Mouse (Mus musculus) heart, embryonic 11.5 days (tissue): ENCODE measurements around the gene Hhatl. TPM values are rescaled to one million over a fixed set of nuclear protein-coding genes. Genes with fewer than 3 reads are reported as not detected.

Experiments used
- ATAC-seq: fragments of 200-750 bp; cut with Nextera tagmentation; replicated peaks from 2 replicates; pipeline ENCODE4 v1.8.0; 2017; ENCODE audit warnings: moderate library complexity; ENCODE audit not compliant: insufficient number of reproducible peaks, low FRiP score, low TSS enrichment
- H3K27ac ChIP-seq: fragments of 300-500 bp; sonication (generic); 2 replicates; pipeline ENCODE4 v1.5.1; 2014; ENCODE audit warnings: mild to moderate bottlenecking, low read depth, low read length
- H3K27me3 ChIP-seq: fragments of 300-500 bp; sonication (generic); 2 replicates; pipeline ENCODE4 v1.6.1; 2014; ENCODE audit warnings: mild to moderate bottlenecking, low read length, mixed read lengths; ENCODE audit not compliant: control insufficient read depth, insufficient read depth
- H3K36me3 ChIP-seq: fragments of 300-500 bp; sonication (generic); 2 replicates; pipeline ENCODE4 v1.6.1; 2014; ENCODE audit warnings: mild to moderate bottlenecking, low read length, moderate library complexity, mixed read lengths; ENCODE audit not compliant: control insufficient read depth, insufficient read depth
- H3K4me1 ChIP-seq: fragments of 300-500 bp; sonication (generic); 2 replicates; pipeline ENCODE4 v1.6.1; 2014; ENCODE audit warnings: low read length; ENCODE audit not compliant: control insufficient read depth, insufficient read depth
- H3K4me2 ChIP-seq: fragments of 300-500 bp; sonication (generic); 2 replicates; pipeline ENCODE4 v1.6.1; 2014; ENCODE audit warnings: mild to moderate bottlenecking, moderate library complexity
- H3K4me3 ChIP-seq: fragments of 300-500 bp; sonication (generic); 2 replicates; pipeline ENCODE4 v1.5.1; 2014; ENCODE audit warnings: low read depth, low read length
- H3K9ac ChIP-seq: fragments of 300-500 bp; sonication (generic); 2 replicates; pipeline ENCODE4 v1.6.1; 2014; ENCODE audit warnings: mild to moderate bottlenecking, low read depth, low read length, moderate library complexity
- H3K9me3 ChIP-seq: fragments of 300-500 bp; sonication (generic); replicated peaks from 2 replicates; pipeline ENCODE4 v1.6.1; 2016; ENCODE audit warnings: low read length; ENCODE audit not compliant: control insufficient read depth
- WGBS: fragments of 180-500 bp; shearing (Covaris S2); extraction: QIAGEN DNeasy Blood & Tissue Kit; methylation state at CpG from one replicate; pipeline ENCODE4 v1.1.7; 2014; ENCODE audit not compliant: insufficient replicate concordance; 5-methylcytosine and 5-hydroxymethylcytosine counted together
- polyA plus RNA-seq: library from polyadenylated mRNA; unstranded; fragments of >200 nt; fragmentation: Nextera tagmentation; extraction: Ambion mirVana; gene quantifications from 2 replicates; pipeline ENCODE4 v1.2.1, GENCODE M21; 2014

Gene Hhatl
- polyA plus RNA-seq, 1 experiment from 2014 or later = 3.6 TPM

DNA sequence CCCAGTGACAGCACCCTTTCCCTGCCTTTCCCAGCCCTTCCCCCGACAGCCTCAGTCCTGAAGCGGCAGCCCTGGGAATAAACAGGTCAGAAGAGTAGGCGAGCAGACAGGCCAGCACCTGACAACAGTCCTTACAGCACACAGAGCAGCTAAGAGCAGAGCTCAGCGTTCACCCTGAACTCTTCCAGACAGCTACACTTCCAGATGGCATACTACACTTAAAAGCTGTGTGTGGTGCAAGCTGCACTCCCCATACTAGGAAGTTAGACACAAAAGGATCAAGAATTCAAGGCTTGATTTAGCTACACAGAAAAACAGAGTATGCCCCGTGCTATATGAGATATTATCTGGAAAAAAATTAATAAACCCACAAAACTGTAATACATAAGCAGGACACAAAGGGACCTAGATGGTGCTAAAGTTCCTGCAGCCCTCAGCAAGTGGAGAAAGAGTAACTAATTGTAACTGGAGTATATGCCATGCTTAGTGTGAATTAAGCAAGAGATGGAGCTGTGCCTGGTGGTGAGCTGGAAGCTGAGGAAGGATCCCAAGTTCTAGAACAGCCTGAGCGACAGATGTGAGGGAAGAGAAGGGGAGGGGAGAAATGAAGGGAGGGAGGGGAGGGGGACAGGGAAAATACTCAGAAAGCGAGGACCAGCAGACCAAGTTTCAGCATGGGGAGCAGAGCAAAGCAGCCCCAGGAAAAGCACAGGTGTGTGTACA, 37.1 kb upstream of the Hhatl start:
- H3K9ac ChIP-seq = no peak overlapping the region
- H3K27ac ChIP-seq = no peak overlapping the region
- WGBS = 63% methylated on average over 7 of the region's 7 CpGs
- no peak overlapping the region for H3K4me2 ChIP-seq
- no peaks in the 10 kb centered on the region for H3K36me3 ChIP-seq
- H3K4me1 ChIP-seq = no peaks in the 10 kb centered on the region
- H3K9me3 ChIP-seq = no peaks in the 10 kb centered on the region
- no peak for ATAC-seq
- H3K4me3 ChIP-seq = no peak overlapping the region
- no peaks in the 10 kb centered on the region for H3K27me3 ChIP-seq

DNA sequence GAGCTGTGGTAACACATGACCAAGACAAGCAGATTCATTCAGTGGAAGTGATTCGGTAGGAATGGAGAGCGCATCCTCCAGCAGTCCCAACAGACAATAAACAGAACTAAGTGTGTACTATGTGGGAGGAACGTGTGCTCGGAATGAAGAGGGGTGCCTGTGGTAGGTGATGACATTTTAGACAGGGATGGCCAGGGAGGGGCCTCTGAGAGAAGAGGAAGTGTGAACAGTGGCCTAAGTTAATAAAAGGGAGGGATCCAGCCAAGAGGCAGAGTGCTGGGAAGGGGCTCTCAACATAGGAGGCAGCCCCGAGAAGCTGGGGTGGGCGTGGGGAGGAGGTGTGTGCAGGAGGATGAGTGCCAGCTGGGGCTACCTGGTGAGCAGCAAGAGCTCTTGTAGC, 36.0 kb upstream of the Hhatl start:
- H3K4me1 ChIP-seq = no peaks in the 10 kb centered on the region
- H3K27ac ChIP-seq = no peak overlapping the region
- no peak overlapping the region for H3K4me2 ChIP-seq
- ATAC-seq = no peak
- no peaks in the 10 kb centered on the region for H3K9me3 ChIP-seq
- no peaks in the 10 kb centered on the region for H3K27me3 ChIP-seq
- no peak overlapping the region for H3K4me3 ChIP-seq
- 55% methylated on average over 6 of the region's 6 CpGs for WGBS
- H3K36me3 ChIP-seq = no peaks in the 10 kb centered on the region
- no peak overlapping the region for H3K9ac ChIP-seq

DNA sequence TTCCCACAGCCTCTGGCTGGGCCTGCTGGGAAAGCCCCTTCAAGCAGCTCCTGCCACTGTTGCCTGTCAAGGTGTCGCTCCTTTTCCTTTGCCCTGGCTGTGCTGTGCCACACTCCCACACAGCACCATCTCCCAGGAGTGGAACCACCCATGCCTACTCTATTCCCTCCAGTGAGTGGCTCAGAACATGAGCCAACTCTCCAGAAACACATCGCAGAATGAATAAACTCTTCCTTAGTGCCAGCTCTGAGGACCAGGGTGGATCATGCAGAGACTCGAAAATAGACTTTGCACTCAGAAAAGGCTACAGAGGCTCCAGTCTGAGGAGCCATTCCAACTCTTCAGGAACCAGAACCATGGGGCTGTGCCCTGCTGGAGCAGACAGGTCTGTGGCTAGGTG, 34.0 kb upstream of the Hhatl start:
- WGBS = 75% methylated on average over 3 of the region's 3 CpGs

GRCm38 (mm10) chr9:121823991-121824390, 31.7 kb upstream of the Hhatl start:
- Histone ChIP-seq H3K4me1 (no peaks in the 10 kb centered on the region; the same call in 1 of the 2 replicates), H3K4me3 (no peak overlapping the region), H3K9ac (no peak overlapping the region), H3K27me3 (no peaks in the 10 kb centered on the region; the same call in 1 of the 2 replicates), H3K9me3 (no peaks in the 10 kb centered on the region), H3K36me3 (no peaks in the 10 kb centered on the region), H3K27ac (no peak overlapping the region), H3K4me2 (no peak overlapping the region)
- WGBS = 78% methylated on average over 7 of the region's 7 CpGs
- ATAC-seq = no peak

More for the DNA sequence above, 34.0 kb upstream of the Hhatl start:
- no peaks in the 10 kb centered on the region for H3K36me3 ChIP-seq
- H3K9ac ChIP-seq = no peak overlapping the region
- H3K27me3 ChIP-seq = no peaks in the 10 kb centered on the region
- H3K4me3 ChIP-seq = no peak overlapping the region
- no peak for ATAC-seq
- H3K9me3 ChIP-seq = no peaks in the 10 kb centered on the region
- no peak overlapping the region for H3K4me2 ChIP-seq
- H3K27ac ChIP-seq = no peak overlapping the region
- no peaks in the 10 kb centered on the region for H3K4me1 ChIP-seq

GRCm38 (mm10) chr9:121823051-121823450, 30.7 kb upstream of the Hhatl start:
- H3K27me3 ChIP-seq = no peaks in the 10 kb centered on the region; the same call in none of the 2 replicates
- no peak overlapping the region for H3K27ac ChIP-seq
- H3K4me1 ChIP-seq = no peaks in the 10 kb centered on the region; the same call in 1 of the 2 replicates
- H3K4me2 ChIP-seq = no peak overlapping the region
- 85% methylated on average over 1 of the region's 1 CpGs for WGBS
- H3K36me3 ChIP-seq = no peaks in the 10 kb centered on the region
- no peak for ATAC-seq
- no peak overlapping the region for H3K9ac ChIP-seq
- no peaks in the 10 kb centered on the region for H3K9me3 ChIP-seq
- H3K4me3 ChIP-seq = no peak overlapping the region

GRCm38 (mm10) chr9:121822585-121822991, 30.3 kb upstream of the Hhatl start:
- Histone ChIP-seq H3K27ac (no peak overlapping the region), H3K36me3 (no peaks in the 10 kb centered on the region), H3K4me2 (no peak overlapping the region), H3K4me3 (no peak overlapping the region), H3K9me3 (no peaks in the 10 kb centered on the region), H3K27me3 (no peaks in the 10 kb centered on the region; the same call in none of the 2 replicates), H3K9ac (no peak overlapping the region), H3K4me1 (no peaks in the 10 kb centered on the region; the same call in 1 of the 2 replicates)
- WGBS = 75% methylated on average over 6 of the region's 6 CpGs
- ATAC-seq = no peak

- Histone ChIP-seq H3K27ac (no peak overlapping the region), H3K36me3 (no peaks in the 10 kb centered on the region), H3K4me3 (no peak overlapping the region), H3K9ac (no peak overlapping the region), H3K4me1 (no peaks in the 10 kb centered on the region; the same call in 1 of the 2 replicates), H3K4me2 (no peak overlapping the region), H3K27me3 (no peaks in the 10 kb centered on the region; the same call in none of the 2 replicates), H3K9me3 (no peaks in the 10 kb centered on the region)
- 72% methylated on average over 5 of the region's 5 CpGs for WGBS
- ATAC-seq = no peak
Observed at GRCm38 (mm10) chr9:121820765-121821164, 28.5 kb upstream of the Hhatl start.

GRCm38 (mm10) chr9:121819771-121820471, 27.6 kb upstream of the Hhatl start:
- no peaks in the 10 kb centered on the region; the same call in none of the 2 replicates for H3K27me3 ChIP-seq
- H3K36me3 ChIP-seq = no peaks in the 10 kb centered on the region
- ATAC-seq = no peak
- H3K27ac ChIP-seq = no peak overlapping the region
- H3K4me1 ChIP-seq = peaks cover 7% of the 10 kb centered on the region
- WGBS = 48% methylated on average over 7 of the region's 7 CpGs
- no peaks in the 10 kb centered on the region for H3K9me3 ChIP-seq
- H3K9ac ChIP-seq = no peak overlapping the region
- no peak overlapping the region for H3K4me2 ChIP-seq
- no peak overlapping the region for H3K4me3 ChIP-seq
